Comparison of ENCODE assay signal across 19 mouse cellular contexts in the genomic region with DNA sequence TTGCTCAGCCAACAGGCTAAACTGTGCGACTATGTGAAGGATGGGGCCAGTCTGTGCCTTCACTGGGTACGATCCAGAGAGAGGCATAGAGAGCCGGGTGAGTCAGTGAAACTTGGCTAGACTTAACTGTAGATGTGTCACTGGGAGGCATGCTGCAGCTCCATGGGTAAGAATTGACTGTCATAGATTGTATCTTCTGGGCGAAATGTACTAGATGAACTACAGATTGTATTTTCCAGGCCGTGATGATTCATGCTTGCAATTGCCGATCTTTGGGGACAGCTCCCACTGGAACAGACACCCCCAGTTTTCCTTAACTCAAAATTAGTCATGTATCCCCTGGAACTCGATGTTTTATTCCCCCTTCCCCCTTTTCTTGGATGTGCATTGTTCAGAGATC.
DNase-seq lines count a peak whose midpoint lies in the region; ATAC-seq lines count a peak whose summit lies in the region.
"Had no signal": no experiment of that assay in that cellular context is flagged by ENCODE, and none has a peak within 500 bp of the region (broad histone marks: within the 10 kb centered on the region; RNA-seq: fewer than 3 reads in every experiment).

No protein-coding gene starts in this region.

- H3K4me2 ChIP-seq in forebrain, embryonic 13.5 days = no peak overlapping the region
- H3K4me2 ChIP-seq: forebrain, embryonic 15.5 days; heart, embryonic 11.5 days; liver, embryonic 15.5 days had no signal

- H3K36me3 ChIP-seq in forebrain, embryonic 13.5 days (ENCODE audit: poor library complexity, severe bottlenecking) = no peaks in the 10 kb centered on the region
- H3K36me3 ChIP-seq: forebrain, embryonic 15.5 days; liver, embryonic 15.5 days had no signal

- peak; percentile 32 to 52 for DNase-seq in left cerebral cortex, adult 18-20 months (ENCODE audit: low spot score in 2 of 2)
- no peak for DNase-seq in left cerebral cortex, postnatal 10 days (ENCODE audit: extremely low spot score in 1 of 2, low spot score in 2 of 2)
- DNase-seq in adrenal gland, adult 8-10 months = peak; percentile 11
- DNase-seq in fibroblast of lung, adult 2 months (ENCODE audit: low read depth) = peak; percentile 13
- DNase-seq in layer of hippocampus, postnatal 36 days = peak; percentile 43 to 48
- no peak for DNase-seq in gastrocnemius, postnatal 36 days
- DNase-seq in ovary, postnatal 14 days (ENCODE audit: low spot score) = no peak
- DNase-seq: cerebellum, adult 9-11 months; embryo, embryonic 11 days; gastrocnemius, postnatal 25 days; heart, postnatal 36 days; kidney, adult 11 months; kidney, postnatal 14 days; midbrain, embryonic 14.5 days had no signal

- H3K9ac ChIP-seq in forebrain, embryonic 13.5 days = no peak overlapping the region
- H3K9ac ChIP-seq: forebrain, embryonic 15.5 days; liver, embryonic 15.5 days had no signal

- no peaks in the 10 kb centered on the region for H3K9me3 ChIP-seq in forebrain, embryonic 13.5 days (replicated peaks)
- H3K9me3 ChIP-seq: forebrain, embryonic 15.5 days; liver, embryonic 15.5 days had no signal

- H3K4me3 ChIP-seq in forebrain, embryonic 13.5 days = no peak overlapping the region
- H3K4me3 ChIP-seq: forebrain, embryonic 15.5 days; liver, embryonic 15.5 days had no signal

- WGBS in forebrain, embryonic 13.5 days = 81% methylated on average over 7 of the region's 7 CpGs

- intact Hi-C loops in left cerebral cortex, postnatal 10 days (cut with DNase I) = no loop called here
- intact Hi-C loops in gastrocnemius, postnatal 36 days (cut with DNase I) = no loop called here

- no peak for ATAC-seq in forebrain, embryonic 13.5 days

- no peaks in the 10 kb centered on the region for H3K27me3 ChIP-seq in forebrain, embryonic 13.5 days
- H3K27me3 ChIP-seq: forebrain, embryonic 15.5 days; liver, embryonic 15.5 days had no signal

- 0 out of 2 replicates have a peak, but pooled peaks cover 3% of the 10 kb centered on the region for H3K4me1 ChIP-seq in forebrain, embryonic 13.5 days
- H3K4me1 ChIP-seq: forebrain, embryonic 15.5 days; liver, embryonic 15.5 days had no signal

- no peak overlapping the region for H3K27ac ChIP-seq in forebrain, embryonic 13.5 days
- H3K27ac ChIP-seq: forebrain, embryonic 15.5 days; liver, embryonic 15.5 days; macrophage had no signal

Comparison
In these comparisons a context has a peak if more than half of its experiments do, and no peak if none do; other contexts are left out.
1. DNase-seq: peak in left cerebral cortex, adult 18-20 months (2 of 2), adrenal gland, adult 8-10 months (single experiment), fibroblast of lung, adult 2 months (single experiment) and layer of hippocampus, postnatal 36 days (2 of 2); none in left cerebral cortex, postnatal 10 days (0 of 2), gastrocnemius, postnatal 36 days (0 of 2) and ovary, postnatal 14 days (single experiment).